Comparison of ENCODE assay signal across 8 mouse cellular contexts in the genomic region with DNA sequence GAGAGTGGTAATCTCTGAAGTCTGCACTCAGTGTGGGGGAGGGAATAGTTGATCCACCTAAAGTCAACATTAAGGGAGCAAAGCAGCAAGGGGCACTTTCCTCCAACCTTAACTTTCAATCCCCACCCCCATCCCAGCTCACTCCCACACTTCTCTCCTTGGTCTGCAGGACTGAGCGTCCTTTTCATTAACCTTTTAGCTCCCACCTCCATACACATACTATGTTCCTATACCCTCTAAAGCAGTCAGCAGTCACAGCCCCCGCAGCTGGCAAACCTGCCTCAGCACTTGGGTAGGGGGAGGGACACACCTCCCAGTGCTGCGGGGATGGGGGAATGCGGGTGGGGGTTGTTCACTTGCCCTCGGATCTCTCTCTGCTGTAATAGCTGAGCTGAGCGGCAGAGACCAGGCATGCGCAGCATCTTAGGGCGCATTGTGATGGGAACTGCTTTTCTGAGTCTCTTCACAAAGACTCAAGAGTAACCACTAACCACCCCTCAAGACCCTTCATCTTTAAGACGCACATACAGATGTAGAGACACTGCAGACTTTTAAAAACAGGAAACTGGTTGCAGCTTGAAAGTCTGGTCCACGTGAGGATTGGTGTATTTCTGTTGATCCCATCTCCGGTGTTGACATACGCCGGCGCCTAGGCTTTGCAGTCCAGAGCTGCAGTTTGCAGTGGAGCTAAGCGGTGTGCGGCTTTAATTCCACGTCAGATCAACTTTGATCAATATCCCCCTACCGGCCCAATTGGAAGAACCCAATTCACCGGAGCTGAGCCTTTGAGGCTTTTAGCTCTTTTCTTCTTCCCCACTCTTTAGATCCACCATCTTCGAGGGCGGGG. TPM values are rescaled to one million over a fixed set of nuclear protein-coding genes. Genes with fewer than 3 reads are reported as not detected.
DNase-seq lines count a peak whose midpoint lies in the region; ATAC-seq and TF ChIP-seq lines count a peak whose summit lies in the region.

Gria3 (plus strand) TSS at position 797 of the 847 bp plus-strand sequence.

- peak within 1 kb of the TSS; percentile 37 for H3K27ac ChIP-seq in lung, embryonic 15.5 days
- peak within 1 kb of the TSS; percentile 89 for H3K27ac ChIP-seq in cortical plate, adult 2 months (ENCODE audit: insufficient read depth, low read length)
- peak within 1 kb of the TSS; percentile 53; the same call in 1 of the 2 replicates for H3K27ac ChIP-seq in heart, postnatal 0 days (ENCODE audit: low read depth)
- H3K27ac ChIP-seq in stomach, embryonic 16.5 days (ENCODE audit: low read length), result peak within 1 kb of the TSS; percentile 38; the same call in 1 of the 2 replicates

- DNase-seq in lung, postnatal 14 days, result no peak
- DNase-seq in heart, postnatal 0 days (ENCODE audit: low spot score), result no peak
- peak; percentile 22 for DNase-seq in left cerebral cortex, adult 11 months (ENCODE audit: low spot score)
- DNase-seq in spleen, postnatal 36 days (ENCODE audit: low spot score in 2 of 2), result no peak

- ATAC-seq in lung, embryonic 15.5 days (ENCODE audit: borderline replicate concordance, extremely low read depth, low FRiP score, low TSS enrichment), result peak; percentile 63; the same call in 1 of the 2 replicates
- ATAC-seq in heart, postnatal 0 days (ENCODE audit: insufficient read depth, low read depth), result no peak
- ATAC-seq in megakaryocyte-erythroid progenitor cell, adult 5-6 weeks (replicated peaks; ENCODE audit: low FRiP score, low TSS enrichment, poor library complexity, severe bottlenecking), result peak; percentile 47
- peak; percentile 37; the same call in 1 of the 2 replicates for ATAC-seq in stomach, embryonic 16.5 days (ENCODE audit: insufficient read depth, low FRiP score)

- TF ChIP-seq CTCF in cortical plate, adult 2 months (IDR thresholded peaks at IDR 0.05; ENCODE audit: extremely low read depth, insufficient read depth, low read length), result no peak
- TF ChIP-seq CTCF in heart, postnatal 0 days (IDR thresholded peaks at IDR 0.05; ENCODE audit: low read depth), result no peak

- H3K9ac ChIP-seq in lung, embryonic 15.5 days, result peak within 1 kb of the TSS; percentile 27
- peak within 1 kb of the TSS; percentile 40 for H3K9ac ChIP-seq in heart, postnatal 0 days (replicated peaks; ENCODE audit: low read depth, low read length)
- peak within 1 kb of the TSS; percentile 65 for H3K9ac ChIP-seq in stomach, embryonic 16.5 days (ENCODE audit: low read length)

- no peaks in the 10 kb centered on the region for H3K4me1 ChIP-seq in lung, embryonic 15.5 days
- no peaks in the 10 kb centered on the region; the same call in 1 of the 2 replicates for H3K4me1 ChIP-seq in cortical plate, adult 2 months (ENCODE audit: control insufficient read depth, insufficient read depth, low read length)
- no peaks in the 10 kb centered on the region for H3K4me1 ChIP-seq in heart, postnatal 0 days (ENCODE audit: control insufficient read depth, insufficient read depth)
- H3K4me1 ChIP-seq in stomach, embryonic 16.5 days (ENCODE audit: control insufficient read depth, insufficient read depth, low read length), result no peaks in the 10 kb centered on the region

- WGBS in lung, embryonic 15.5 days, result 10% methylated on average over 21 of the region's 21 CpGs
- 14% methylated on average over 21 of the region's 21 CpGs for WGBS in heart, postnatal 0 days
- WGBS in stomach, embryonic 16.5 days, result 9% methylated on average over 21 of the region's 21 CpGs

- H3K9me3 ChIP-seq in lung, embryonic 15.5 days, result no peaks in the 10 kb centered on the region
- H3K9me3 ChIP-seq in heart, postnatal 0 days (replicated peaks; ENCODE audit: control insufficient read depth, low read length), result no peaks in the 10 kb centered on the region
- H3K9me3 ChIP-seq in stomach, embryonic 16.5 days (replicated peaks; ENCODE audit: control insufficient read depth, low read length), result no peaks in the 10 kb centered on the region

- no peak for TF ChIP-seq EP300 in heart, postnatal 0 days (IDR thresholded peaks at IDR 0.05; ENCODE audit: low read depth)

- no peaks in the 10 kb centered on the region for H3K27me3 ChIP-seq in lung, embryonic 15.5 days
- H3K27me3 ChIP-seq in heart, postnatal 0 days (ENCODE audit: control insufficient read depth, insufficient read depth, low read length), result 0 out of 2 replicates have a peak, but pooled peaks cover 2% of the 10 kb centered on the region
- H3K27me3 ChIP-seq in stomach, embryonic 16.5 days (ENCODE audit: control insufficient read depth, insufficient read depth, low read length), result no peaks in the 10 kb centered on the region

- no peaks in the 10 kb centered on the region for H3K36me3 ChIP-seq in lung, embryonic 15.5 days
- no peaks in the 10 kb centered on the region for H3K36me3 ChIP-seq in heart, postnatal 0 days (replicated peaks; ENCODE audit: control insufficient read depth, insufficient read depth, low read length)
- H3K36me3 ChIP-seq in stomach, embryonic 16.5 days (ENCODE audit: control insufficient read depth, insufficient read depth, low read length), result no peaks in the 10 kb centered on the region

- TF ChIP-seq POLR2A in cortical plate, adult 2 months (IDR thresholded peaks at IDR 0.05; ENCODE audit: extremely low read depth, insufficient read depth, low read length), result no peak

- peak within 1 kb of the TSS; percentile 65 for H3K4me2 ChIP-seq in lung, embryonic 15.5 days
- peak within 1 kb of the TSS; percentile 74 for H3K4me2 ChIP-seq in heart, postnatal 0 days (ENCODE audit: low read depth, low read length)
- peak within 1 kb of the TSS; percentile 62 for H3K4me2 ChIP-seq in stomach, embryonic 16.5 days (ENCODE audit: low read depth, low read length)

- H3K4me3 ChIP-seq in lung, embryonic 15.5 days, result peak within 1 kb of the TSS; percentile 44
- H3K4me3 ChIP-seq in cortical plate, adult 2 months (ENCODE audit: insufficient read depth, low read length), result peak within 1 kb of the TSS; percentile 99
- H3K4me3 ChIP-seq in heart, postnatal 0 days (ENCODE audit: low read depth, low read length), result peak within 1 kb of the TSS; percentile 51
- H3K4me3 ChIP-seq in stomach, embryonic 16.5 days (replicated peaks; ENCODE audit: low read length), result peak within 1 kb of the TSS; percentile 51

RNA-seq across cellular contexts. Expression of gene Gria3, which starts in this region (rescaled TPM):
- 7.5 and 9.6 TPM in 2 replicates for polyA plus RNA-seq in lung, embryonic 15.5 days (2015; fragmentation: Nextera tagmentation; extraction: Ambion mirVana)
- 125 and 136 TPM in 2 replicates for polyA plus RNA-seq in cortical plate, adult 2 months (2012; rRNA removed)
- total RNA-seq in heart, postnatal 0 days (2014; rRNA removed; ENCODE audit: low replicate concordance), result 3.4 and 7.4 TPM in 2 replicates
- polyA plus RNA-seq in heart, postnatal 0 days (2015; fragmentation: Nextera tagmentation; extraction: Ambion mirVana), result 2.0 and 2.1 TPM in 2 replicates
- 1.6 TPM in 1 of 2 replicates, not detected in the other for total RNA-seq in megakaryocyte-erythroid progenitor cell, adult 5-6 weeks (2014; fragmentation: Nextera tagmentation)
- total RNA-seq in megakaryocyte-erythroid progenitor cell, adult 5-6 weeks (2017), result 0.80 and 2.0 TPM in 2 replicates
- polyA plus RNA-seq in stomach, embryonic 16.5 days (2015; fragmentation: Nextera tagmentation; extraction: Ambion mirVana), result 7.7 and 7.9 TPM in 2 replicates

Comparison
In these comparisons a context has a peak if more than half of its experiments do, and no peak if none do; other contexts are left out.
1. RNA of gene Gria3 (polyA plus RNA-seq): 125 to 136 TPM in cortical plate, adult 2 months; 7.5 to 9.6 TPM in lung, embryonic 15.5 days, 7.7 to 7.9 TPM in stomach, embryonic 16.5 days and 2.0 to 2.1 TPM in heart, postnatal 0 days; every median in the first group is over 10 times any median in the second.
2. H3K27ac ChIP-seq: peak in every context shown above with its lines; median percentile 89 in cortical plate, adult 2 months; 53 in heart, postnatal 0 days; 38 in stomach, embryonic 16.5 days; 37 in lung, embryonic 15.5 days.
3. H3K4me3 ChIP-seq: peak in every context shown above with its lines; median percentile 99 in cortical plate, adult 2 months; 51 in heart, postnatal 0 days; 51 in stomach, embryonic 16.5 days; 44 in lung, embryonic 15.5 days.
4. Peak in every context shown above with its lines, with median percentiles within 50 percentile points of each other: H3K4me2 ChIP-seq and H3K9ac ChIP-seq.